Mouse (Mus musculus) heart, embryonic 10.5 days (tissue): ENCODE data around the gene Srsf3. TPM values are rescaled to one million over a fixed set of nuclear protein-coding genes. Genes with fewer than 3 reads are reported as not detected.
"Not testable (repeated sequence)": the region's sequence is repeated elsewhere in the genome, so short reads cannot be mapped to it uniquely, and the experiment has no call there.

Experiments
- DNase-seq: peaks from one replicate; pipeline ENCODE4 v3.0.0-alpha.2; 2017; ENCODE audit warnings: low spot score
- H3K27ac ChIP-seq: fragments of 300-500 bp; sonication (generic); 2 replicates; pipeline ENCODE4 v1.5.1; 2016; ENCODE audit warnings: mild to moderate bottlenecking
- H3K27me3 ChIP-seq: fragments of 300-500 bp; sonication (generic); 2 replicates; pipeline ENCODE4 v1.6.1; 2016; ENCODE audit warnings: mild to moderate bottlenecking; ENCODE audit not compliant: poor library complexity, insufficient read depth, severe bottlenecking
- H3K36me3 ChIP-seq: fragments of 300-500 bp; sonication (generic); 2 replicates; pipeline ENCODE4 v1.6.1; 2016; ENCODE audit warnings: mild to moderate bottlenecking, moderate library complexity
- H3K4me1 ChIP-seq: fragments of 300-500 bp; sonication (generic); 2 replicates; pipeline ENCODE4 v1.6.1; 2016; ENCODE audit warnings: mild to moderate bottlenecking
- H3K4me3 ChIP-seq: fragments of 300-500 bp; sonication (generic); 2 replicates; pipeline ENCODE4 v1.5.1; 2016; ENCODE audit warnings: mild to moderate bottlenecking, moderate library complexity
- H3K9me3 ChIP-seq: fragments of 300-500 bp; sonication (generic); 2 replicates; pipeline ENCODE4 v1.6.1; 2016; ENCODE audit warnings: mild to moderate bottlenecking, moderate library complexity
- WGBS: fragments of 180-500 bp; shearing (Covaris S2); methylation state at CpG from one replicate; pipeline ENCODE4 v1.1.7; 2016; 5-methylcytosine and 5-hydroxymethylcytosine counted together
- polyA plus RNA-seq: library from polyadenylated mRNA; unstranded; fragments of >200 nt; fragmentation: Nextera tagmentation; extraction: Ambion mirVana; gene quantifications from 2 replicates; pipeline ENCODE4 v1.2.1, GENCODE M21; 2016

Gene Srsf3
- polyA plus RNA-seq, 1 experiment from 2014 or later: 498 TPM

DNA sequence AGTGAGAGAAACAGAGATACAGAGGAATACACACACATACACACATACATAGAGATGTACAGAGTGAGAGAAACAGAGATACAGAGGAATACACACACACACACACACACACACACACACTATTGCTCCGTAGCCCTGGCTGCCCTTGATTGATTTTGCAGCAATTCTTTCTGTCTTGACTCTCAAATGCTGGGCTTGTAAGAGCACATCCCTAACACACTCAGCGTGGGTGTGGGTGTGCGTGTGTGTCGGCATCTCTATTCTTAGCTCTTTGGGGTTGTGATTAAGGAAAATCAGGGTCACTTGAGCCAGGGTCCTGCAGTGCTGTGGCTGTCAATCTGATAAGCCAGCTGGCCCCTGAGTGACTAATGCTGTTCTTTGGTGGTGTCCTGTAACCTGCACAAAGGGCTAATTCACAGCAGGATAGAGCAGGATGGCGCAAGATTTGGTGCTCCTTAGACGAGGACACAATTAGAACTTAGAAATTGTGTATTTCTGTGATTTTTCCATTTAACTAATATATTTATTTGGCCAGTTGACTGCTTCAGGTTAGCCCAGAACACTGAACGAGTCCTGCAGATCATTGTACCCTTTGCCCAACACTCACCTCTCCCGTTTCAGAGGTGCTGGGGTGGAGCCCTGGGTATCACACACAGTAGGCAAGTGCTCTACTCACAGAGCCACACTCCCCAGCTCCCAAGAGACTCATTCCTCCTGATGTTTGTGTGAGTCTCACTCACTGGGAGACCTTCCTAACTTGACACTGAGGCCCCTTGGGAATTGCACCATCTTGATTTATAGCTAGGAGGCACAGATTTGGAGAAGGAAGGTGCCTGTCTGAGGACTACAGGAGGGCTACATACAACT lies 30.9 kb downstream of the Srsf3 start:
- Histone ChIP-seq H3K27me3 (no peaks in the 10 kb centered on the region; the same call in 1 of the 2 replicates), H3K4me1 (peaks cover 43% of the 10 kb centered on the region), H3K36me3 (no peaks in the 10 kb centered on the region), H3K27ac (peak overlapping the region; percentile 80; the same call in 1 of the 2 replicates), H3K4me3 (no peak overlapping the region), H3K9me3 (no peaks in the 10 kb centered on the region)
- 39% methylated on average over 8 of the region's 8 CpGs for WGBS
- DNase-seq: peak; percentile 56

DNA sequence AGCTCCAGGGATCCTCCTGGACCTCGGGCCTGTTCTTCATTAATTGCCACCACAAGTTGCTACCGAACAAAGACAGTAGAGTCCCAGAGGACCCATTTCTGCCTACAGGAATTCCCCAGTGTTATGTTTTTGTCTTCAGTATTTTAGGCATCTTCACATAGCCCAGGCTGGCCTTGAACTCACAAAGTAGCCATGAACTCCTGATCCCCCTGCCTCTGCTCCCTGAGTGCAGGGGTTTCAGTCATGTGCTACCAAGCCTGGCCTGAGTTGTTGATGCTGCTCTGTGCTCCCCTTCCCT lies 31.5 kb downstream of the Srsf3 start:
- H3K27me3 ChIP-seq: no peaks in the 10 kb centered on the region; the same call in 1 of the 2 replicates
- H3K36me3 ChIP-seq: no peaks in the 10 kb centered on the region
- no peaks in the 10 kb centered on the region for H3K9me3 ChIP-seq
- H3K4me1 ChIP-seq: peaks cover 43% of the 10 kb centered on the region
- no peak for DNase-seq
- H3K27ac ChIP-seq: peak overlapping the region; percentile 80; the same call in 1 of the 2 replicates
- WGBS: 73% methylated on average over 2 of the region's 2 CpGs
- no peak overlapping the region for H3K4me3 ChIP-seq

DNA sequence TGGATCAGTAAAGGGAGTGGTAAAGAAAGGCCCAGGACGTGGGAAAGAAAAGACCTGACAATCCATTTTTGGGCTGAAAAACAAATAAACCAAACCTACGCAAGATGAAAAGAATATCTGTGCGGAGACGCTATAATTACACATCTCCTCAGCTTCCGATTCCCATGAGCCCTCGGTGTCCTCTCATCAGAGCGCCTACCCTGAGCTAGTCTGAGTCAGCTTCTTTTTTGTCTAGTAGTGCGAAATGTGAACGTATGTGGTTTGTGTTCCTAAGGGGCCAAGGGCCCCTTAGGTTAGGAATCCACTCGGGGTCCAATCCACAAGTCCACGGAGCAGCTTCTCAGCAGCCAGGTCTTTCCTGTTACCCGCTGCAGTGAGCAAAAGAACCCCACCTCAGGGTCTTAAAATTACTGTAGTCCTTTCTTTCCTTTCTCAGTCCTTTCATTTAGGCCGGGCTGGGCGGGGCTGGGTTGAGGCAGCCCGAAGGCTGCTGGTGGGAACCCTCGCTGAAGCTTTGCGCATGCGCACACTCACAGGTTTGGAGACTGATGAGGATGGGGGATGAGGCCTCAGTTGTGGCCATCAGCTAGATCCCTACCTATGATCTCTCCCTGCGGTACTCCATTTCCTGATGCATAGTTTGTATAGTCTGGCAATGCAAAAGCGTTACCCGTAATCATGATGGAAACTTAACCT lies 33.0 kb downstream of the Srsf3 start:
- Histone ChIP-seq H3K27me3 (no peaks in the 10 kb centered on the region; the same call in 1 of the 2 replicates), H3K27ac (no peak overlapping the region), H3K4me3 (no peak overlapping the region), H3K36me3 (no peaks in the 10 kb centered on the region), H3K9me3 (no peaks in the 10 kb centered on the region), H3K4me1 (peaks cover 43% of the 10 kb centered on the region)
- DNase-seq: no peak
- 78% methylated on average over 21 of the region's 21 CpGs for WGBS

DNA sequence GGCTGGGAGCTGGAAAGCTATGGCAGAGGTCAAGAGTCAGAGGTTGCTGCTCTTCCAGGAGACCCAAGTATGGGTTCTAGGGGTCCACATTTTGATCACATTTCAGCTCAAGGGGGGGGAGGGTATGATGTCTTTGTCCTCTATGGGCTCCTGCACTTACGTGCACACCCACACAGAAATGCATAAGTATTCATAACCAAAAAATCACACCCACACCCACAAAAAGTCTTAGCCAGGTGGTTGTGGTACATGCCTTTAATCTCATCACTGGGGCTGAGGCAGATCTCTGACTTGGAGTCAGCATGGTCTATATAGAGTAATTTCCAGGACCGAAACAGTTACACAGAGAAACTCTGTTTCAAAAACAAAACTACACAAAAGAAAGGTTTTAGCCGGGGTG lies 33.5 kb downstream of the Srsf3 start:
- Histone ChIP-seq H3K9me3 (no peaks in the 10 kb centered on the region), H3K27ac (no peak overlapping the region), H3K36me3 (no peaks in the 10 kb centered on the region), H3K4me3 (no peak overlapping the region), H3K4me1 (peaks cover 43% of the 10 kb centered on the region), H3K27me3 (no peaks in the 10 kb centered on the region; the same call in 1 of the 2 replicates)
- WGBS: 89% methylated on average over 3 of the region's 3 CpGs
- DNase-seq: no peak

DNA sequence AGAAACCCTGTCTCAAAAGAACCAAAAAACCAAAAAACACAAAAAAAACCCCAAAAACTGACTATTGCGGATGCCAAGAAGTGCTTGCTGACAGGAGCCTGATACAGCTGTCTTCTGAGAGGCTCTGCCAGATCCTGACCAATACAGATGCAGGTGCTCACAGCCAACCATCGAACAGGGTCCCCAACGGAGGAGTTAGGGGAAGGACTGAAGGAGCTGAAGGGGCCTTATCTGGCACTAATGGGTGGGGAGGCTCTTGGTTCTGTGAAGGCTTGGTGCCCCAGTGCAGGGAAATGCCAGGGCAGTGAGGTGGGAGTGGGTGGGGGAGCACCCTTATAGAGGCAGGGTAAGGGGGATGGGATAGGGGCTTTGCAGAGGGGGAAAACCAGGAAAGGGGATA lies 35.0 kb downstream of the Srsf3 start:
- WGBS: 61% methylated on average over 3 of the region's 3 CpGs
- not testable (repeated sequence) for DNase-seq, H3K4me3 ChIP-seq, H3K9me3 ChIP-seq, H3K27ac ChIP-seq, H3K36me3 ChIP-seq, H3K27me3 ChIP-seq
- H3K4me1 ChIP-seq: peaks cover 42% of the 10 kb centered on the region

DNA sequence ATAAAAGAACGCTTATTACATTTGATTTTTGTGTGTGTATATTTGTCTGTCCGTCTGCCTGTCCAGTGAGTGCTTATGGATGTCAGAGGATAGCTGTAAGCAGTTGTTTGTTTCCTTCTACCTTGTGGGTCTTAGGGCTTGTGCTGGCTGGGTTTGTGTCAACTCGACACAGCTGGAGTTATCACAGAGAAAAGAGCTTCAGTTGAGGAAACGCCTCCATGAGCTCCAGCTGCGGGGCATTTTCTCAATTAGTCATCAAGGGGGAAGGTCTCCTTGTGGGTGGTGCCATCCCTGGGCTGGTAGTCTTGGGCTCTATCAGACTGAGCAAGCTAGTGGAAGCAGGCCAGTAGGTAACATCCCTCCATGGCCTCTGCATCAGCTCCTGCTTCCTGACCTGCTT lies 35.4 kb downstream of the Srsf3 start:
- H3K9me3 ChIP-seq: no peaks in the 10 kb centered on the region
- 51% methylated on average over 5 of the region's 5 CpGs for WGBS
- peaks cover 42% of the 10 kb centered on the region for H3K4me1 ChIP-seq
- no peaks in the 10 kb centered on the region for H3K36me3 ChIP-seq
- no peak for DNase-seq
- no peak overlapping the region for H3K4me3 ChIP-seq
- no peaks in the 10 kb centered on the region; the same call in 1 of the 2 replicates for H3K27me3 ChIP-seq
- no peak overlapping the region for H3K27ac ChIP-seq

DNA sequence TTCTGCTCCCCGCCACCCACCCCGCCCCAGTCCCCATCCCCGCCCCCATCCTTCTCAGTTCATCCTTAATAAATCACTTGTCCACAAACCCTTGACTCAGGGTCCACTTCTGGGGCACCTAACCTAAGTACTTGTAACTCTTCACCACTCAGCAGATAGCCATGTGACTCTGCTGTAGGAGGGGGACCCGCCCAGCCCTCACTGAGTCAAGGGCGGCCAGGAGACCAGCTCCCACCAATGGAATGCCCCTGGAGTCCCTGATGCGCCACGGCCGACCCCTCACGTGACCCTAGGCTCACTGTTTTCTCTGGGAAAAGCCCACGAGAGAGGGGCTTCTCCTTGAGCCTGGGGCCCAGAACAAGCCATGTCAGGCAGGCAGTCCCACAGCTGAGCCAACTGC lies 36.6 kb downstream of the Srsf3 start:
- peak overlapping the region; percentile 75 for H3K27ac ChIP-seq
- H3K36me3 ChIP-seq: no peaks in the 10 kb centered on the region
- H3K9me3 ChIP-seq: no peaks in the 10 kb centered on the region
- no peaks in the 10 kb centered on the region; the same call in 1 of the 2 replicates for H3K27me3 ChIP-seq
- H3K4me3 ChIP-seq: no peak overlapping the region
- peaks cover 38% of the 10 kb centered on the region for H3K4me1 ChIP-seq
- no peak for DNase-seq
- WGBS: 56% methylated on average over 10 of the region's 10 CpGs

DNA sequence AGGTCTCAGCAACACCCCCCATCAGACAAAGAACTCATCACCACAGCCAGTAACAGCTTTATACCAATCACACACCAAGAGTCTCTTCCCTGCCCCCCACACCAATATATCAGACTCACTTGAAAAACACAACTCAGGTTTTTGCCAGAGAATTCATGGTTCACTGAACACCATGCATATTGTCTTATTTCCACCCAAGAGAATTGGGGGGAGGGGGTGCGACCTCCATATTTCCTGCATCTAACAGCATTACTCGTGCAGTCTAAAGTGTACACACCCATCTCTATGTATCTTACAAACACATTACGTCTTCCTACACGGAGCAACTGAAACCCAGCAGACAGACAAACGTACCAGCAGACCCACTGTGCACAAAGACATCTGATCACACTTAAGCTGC lies 39.4 kb downstream of the Srsf3 start:
- DNase-seq: no peak
- Histone ChIP-seq H3K27me3 (no peaks in the 10 kb centered on the region), H3K4me3 (no peak overlapping the region), H3K4me1 (peaks cover 40% of the 10 kb centered on the region), H3K36me3 (no peaks in the 10 kb centered on the region), H3K27ac (no peak overlapping the region), H3K9me3 (no peaks in the 10 kb centered on the region)
- 78% methylated on average over 5 of the region's 5 CpGs for WGBS

DNA sequence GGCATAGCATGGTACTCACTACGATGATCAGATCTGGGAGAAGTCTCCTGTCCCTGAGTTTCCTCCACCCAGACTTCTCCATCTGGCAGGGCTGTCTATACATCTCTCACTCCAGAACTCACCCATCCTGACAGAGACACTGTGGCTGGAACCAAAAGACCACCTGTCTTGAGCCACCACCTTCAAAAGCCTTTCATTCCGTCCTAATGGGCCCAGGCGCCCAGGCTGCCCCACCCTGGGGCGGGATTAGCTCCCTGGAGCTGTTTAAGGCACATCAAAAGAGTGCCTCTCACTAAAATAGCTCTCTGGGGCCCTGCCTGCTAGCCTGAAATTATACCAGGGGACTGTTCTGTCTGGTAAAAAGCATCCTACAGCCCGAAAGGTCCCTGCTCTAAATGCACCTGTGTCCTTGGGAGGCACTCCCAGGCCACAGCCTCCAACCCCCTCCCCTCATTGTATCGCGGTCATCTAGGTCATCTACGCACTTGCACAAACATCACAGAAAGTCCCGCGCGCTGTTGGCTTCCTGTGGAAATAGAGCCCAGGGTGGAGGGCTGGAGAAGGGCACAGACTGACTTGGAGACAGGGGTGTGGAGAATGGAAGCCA lies 40.4 kb downstream of the Srsf3 start:
- peak overlapping the region; percentile 34 for H3K4me3 ChIP-seq
- peaks cover 46% of the 10 kb centered on the region for H3K4me1 ChIP-seq
- no peaks in the 10 kb centered on the region for H3K36me3 ChIP-seq
- no peaks in the 10 kb centered on the region for H3K9me3 ChIP-seq
- H3K27me3 ChIP-seq: no peaks in the 10 kb centered on the region
- H3K27ac ChIP-seq: peak overlapping the region; percentile 78
- DNase-seq: no peak
- WGBS: 12% methylated on average over 11 of the region's 11 CpGs

DNA sequence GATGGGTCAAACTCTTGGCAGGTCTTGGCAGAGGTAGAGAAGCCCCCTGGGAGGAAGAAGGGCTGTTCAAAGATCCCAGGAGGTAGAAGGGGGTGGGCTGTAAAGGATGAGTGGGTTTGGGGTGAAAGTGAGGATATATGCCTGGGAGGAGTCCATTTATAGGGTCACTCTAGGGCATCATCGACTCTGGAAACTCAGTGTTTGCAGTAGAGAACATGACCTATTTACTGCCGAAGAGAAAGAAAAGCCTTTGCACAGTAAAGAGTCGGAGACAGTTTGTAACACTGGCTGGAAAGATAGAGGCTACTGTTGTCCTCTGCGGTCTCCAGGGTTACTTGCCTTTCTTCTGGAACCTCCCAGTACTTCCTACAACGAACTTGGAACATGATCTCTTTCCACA lies 40.9 kb downstream of the Srsf3 start:
- peak overlapping the region; percentile 78 for H3K27ac ChIP-seq
- H3K4me1 ChIP-seq: peaks cover 51% of the 10 kb centered on the region
- H3K27me3 ChIP-seq: no peaks in the 10 kb centered on the region
- H3K4me3 ChIP-seq: peak overlapping the region; percentile 34; the same call in 1 of the 2 replicates
- no peak for DNase-seq
- H3K9me3 ChIP-seq: no peaks in the 10 kb centered on the region
- 49% methylated on average over 5 of the region's 5 CpGs for WGBS
- H3K36me3 ChIP-seq: no peaks in the 10 kb centered on the region

DNA sequence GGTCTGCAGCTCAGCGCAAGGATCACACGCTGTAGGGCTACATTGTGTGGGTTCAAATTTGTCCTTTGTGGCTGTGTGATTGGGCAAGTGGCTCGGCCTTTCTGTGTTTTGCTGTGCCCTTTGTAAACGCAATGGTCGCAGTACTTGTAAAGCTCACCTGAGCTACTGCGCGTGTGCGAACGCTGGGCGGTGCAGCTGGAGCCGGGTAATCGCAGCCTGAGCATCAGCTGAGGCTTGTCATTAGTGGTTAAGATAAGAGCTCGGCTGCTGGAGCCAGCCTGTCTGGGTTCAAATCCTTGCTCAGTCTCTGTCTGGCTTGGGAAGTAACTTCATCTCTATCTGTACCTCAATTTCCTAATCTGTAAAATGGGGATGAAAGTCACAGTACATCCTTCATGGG lies 41.7 kb downstream of the Srsf3 start:
- no peak for DNase-seq
- Histone ChIP-seq H3K27ac (peak overlapping the region; percentile 78; the same call in 1 of the 2 replicates), H3K27me3 (no peaks in the 10 kb centered on the region), H3K4me1 (peaks cover 51% of the 10 kb centered on the region), H3K4me3 (no peak overlapping the region), H3K36me3 (no peaks in the 10 kb centered on the region), H3K9me3 (no peaks in the 10 kb centered on the region)
- 63% methylated on average over 13 of the region's 13 CpGs for WGBS

DNA sequence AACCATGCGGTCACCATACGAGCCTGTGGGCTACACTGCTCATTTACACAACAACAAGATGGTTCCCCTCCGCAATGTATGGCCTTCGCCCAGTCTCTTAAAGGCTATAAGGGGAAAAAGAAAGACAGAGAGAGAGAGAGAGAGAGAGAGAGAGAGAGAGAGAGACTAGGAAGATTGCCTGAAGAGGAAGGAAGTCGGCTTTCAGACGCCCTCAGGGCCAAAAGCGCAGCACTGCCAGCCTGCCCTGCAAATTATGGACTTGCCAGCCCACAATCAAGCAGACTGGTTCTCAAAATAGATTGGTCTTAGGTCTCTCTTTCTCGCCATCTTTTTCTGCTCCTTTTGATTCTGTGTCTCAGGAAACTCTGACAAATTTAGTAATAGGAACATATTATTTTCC lies 43.8 kb downstream of the Srsf3 start:
- H3K4me1 ChIP-seq: peaks cover 56% of the 10 kb centered on the region
- H3K4me3 ChIP-seq: no peak overlapping the region

More for the DNA sequence above, 43.8 kb downstream of the Srsf3 start:
- H3K36me3 ChIP-seq: no peaks in the 10 kb centered on the region
- H3K27me3 ChIP-seq: peaks cover 10% of the 10 kb centered on the region
- DNase-seq: no peak
- WGBS: 93% methylated on average over 8 of the region's 8 CpGs
- H3K27ac ChIP-seq: no peak overlapping the region
- no peaks in the 10 kb centered on the region for H3K9me3 ChIP-seq
